8 mouse cellular contexts compared by ENCODE assay signal in genomic region chr17:17293932-17294534, GRCm38 (mm10).
DNase-seq lines count a peak whose midpoint lies in the region; ATAC-seq and TF ChIP-seq lines count a peak whose summit lies in the region.
"Not testable (repeated sequence)": the region's sequence is repeated elsewhere in the genome, so short reads cannot be mapped to it uniquely, and the experiment has no call there.

No protein-coding gene starts in this region.

- H3K9me3 ChIP-seq in forebrain, embryonic 10.5 days; heart, embryonic 15.5 days (replicated peaks); liver, embryonic 14.5 days (ENCODE audit: control insufficient read depth, low read length); neural tube, embryonic 11.5 days (ENCODE audit: control insufficient read depth, low read length); stomach, postnatal 0 days (ENCODE audit: control insufficient read depth, low read length): not testable (repeated sequence)

- peak; percentile 97 for ATAC-seq in heart, embryonic 15.5 days (replicated peaks; ENCODE audit: insufficient number of reproducible peaks, insufficient read depth, low FRiP score, low read depth)
- ATAC-seq in liver, embryonic 14.5 days (ENCODE audit: insufficient read depth) = peak; percentile 98
- ATAC-seq in neural tube, embryonic 11.5 days (ENCODE audit: insufficient read depth, low FRiP score, low TSS enrichment) = peak; percentile 97
- peak; percentile 99 for ATAC-seq in stomach, postnatal 0 days (ENCODE audit: low FRiP score, low TSS enrichment)

- H3K4me1 ChIP-seq in forebrain, embryonic 10.5 days; heart, embryonic 15.5 days (replicated peaks); liver, embryonic 14.5 days (replicated peaks; ENCODE audit: control insufficient read depth in 2 of 2, insufficient read depth in 2 of 2, low read length in 1 of 2); neural tube, embryonic 11.5 days (ENCODE audit: control insufficient read depth, insufficient read depth, low read length); stomach, postnatal 0 days (replicated peaks; ENCODE audit: control insufficient read depth, insufficient read depth): not testable (repeated sequence)

- not testable (repeated sequence) for H3K27me3 ChIP-seq in forebrain, embryonic 10.5 days (ENCODE audit: poor library complexity, severe bottlenecking); heart, embryonic 15.5 days; liver, embryonic 14.5 days (ENCODE audit: control insufficient read depth, insufficient read depth, low read length); neural tube, embryonic 11.5 days (ENCODE audit: control insufficient read depth, insufficient read depth, low read length); stomach, postnatal 0 days (ENCODE audit: control insufficient read depth, insufficient read depth, low read length)

- peak overlapping the region; percentile 55 for H3K4me2 ChIP-seq in heart, embryonic 15.5 days
- peak overlapping the region; percentile 65 for H3K4me2 ChIP-seq in liver, embryonic 14.5 days (ENCODE audit: low read depth)
- peak overlapping the region; percentile 25; the same call in 1 of the 2 replicates for H3K4me2 ChIP-seq in neural tube, embryonic 11.5 days (ENCODE audit: low read depth)
- peak overlapping the region; percentile 36 for H3K4me2 ChIP-seq in stomach, postnatal 0 days (replicated peaks; ENCODE audit: low read depth)

- not testable (repeated sequence) for TF ChIP-seq EP300 in liver, embryonic 14.5 days (IDR thresholded peaks at IDR 0.05; ENCODE audit: low read depth); stomach, postnatal 0 days (optimal IDR thresholded peaks at IDR 0.05)

- DNase-seq in CD8-positive naive resting alpha-beta T cell, adult 2 months (ENCODE audit: low read depth in 2 of 2, low spot score in 2 of 2) = peak; percentile 74
- peak; percentile 65 for DNase-seq in c-Kit-positive CD71-negative TER-119-negative erythroid progenitor cells, embryonic 14.5 days (ENCODE audit: low read depth)
- peak; percentile 72 for DNase-seq in forebrain, embryonic 10.5 days (ENCODE audit: extremely low spot score, low spot score)
- DNase-seq in kidney, postnatal 25 days = peak; percentile 89 to 95
- DNase-seq in liver, embryonic 14.5 days (ENCODE audit: low read depth in 3 of 3, low spot score in 3 of 3) = peak; percentile 72 to 78 (median 72)
- DNase-seq in neural tube, embryonic 11.5 days (ENCODE audit: low spot score) = peak; percentile 79
- DNase-seq in stomach, postnatal 0 days (ENCODE audit: low spot score) = peak; percentile 80

- H3K9ac ChIP-seq in heart, embryonic 15.5 days = peak overlapping the region; percentile 53
- peak overlapping the region; percentile 50; the same call in 1 of the 2 replicates for H3K9ac ChIP-seq in liver, embryonic 14.5 days (replicated peaks)
- H3K9ac ChIP-seq in neural tube, embryonic 11.5 days (ENCODE audit: low read length) = peak overlapping the region; percentile 37
- H3K9ac ChIP-seq in stomach, postnatal 0 days (ENCODE audit: low read length) = 0 out of 2 replicates have a peak overlapping the region, but pooled peaks have one; percentile 31

- not testable (repeated sequence) for H3K36me3 ChIP-seq in forebrain, embryonic 10.5 days (replicated peaks); heart, embryonic 15.5 days; liver, embryonic 14.5 days (replicated peaks; ENCODE audit: control insufficient read depth, insufficient read depth, low read depth); neural tube, embryonic 11.5 days (ENCODE audit: control insufficient read depth, insufficient read depth, low read length); stomach, postnatal 0 days (ENCODE audit: control insufficient read depth, insufficient read depth, low read length)

- TF ChIP-seq CTCF in liver, embryonic 14.5 days (IDR thresholded peaks at IDR 0.05; ENCODE audit: low read depth) = peak; percentile 17; the same call in 1 of the 2 replicates
- peak; percentile 41 for TF ChIP-seq CTCF in stomach, postnatal 0 days (IDR thresholded peaks at IDR 0.05; ENCODE audit: low read depth)

- peak overlapping the region; percentile 55 for H3K4me3 ChIP-seq in forebrain, embryonic 10.5 days
- H3K4me3 ChIP-seq in heart, embryonic 15.5 days = peak overlapping the region; percentile 65
- H3K4me3 ChIP-seq in liver, embryonic 14.5 days (ENCODE audit: insufficient read depth in 1 of 2, low read depth in 2 of 2, low read length in 2 of 2) = peak overlapping the region; percentile 59 to 89
- peak overlapping the region; percentile 39 for H3K4me3 ChIP-seq in neural tube, embryonic 11.5 days (ENCODE audit: low read depth, low read length)
- peak overlapping the region; percentile 43 for H3K4me3 ChIP-seq in stomach, postnatal 0 days (ENCODE audit: low read depth, low read length)

- H3K27ac ChIP-seq in forebrain, embryonic 10.5 days = peak overlapping the region; percentile 83
- peak overlapping the region; percentile 80 for H3K27ac ChIP-seq in heart, embryonic 15.5 days
- not testable (repeated sequence) for H3K27ac ChIP-seq in liver, embryonic 14.5 days; neural tube, embryonic 11.5 days (ENCODE audit: low read depth, low read length); stomach, postnatal 0 days (replicated peaks)

- under 1% methylated on average over 13 of the region's 13 CpGs for WGBS in forebrain, embryonic 10.5 days
- 0% methylated on average over 13 of the region's 13 CpGs for WGBS in heart, embryonic 15.5 days
- WGBS in liver, embryonic 14.5 days (ENCODE audit: insufficient replicate concordance) = under 1% methylated on average over 13 of the region's 13 CpGs
- WGBS in neural tube, embryonic 11.5 days = under 1% methylated on average over 13 of the region's 13 CpGs
- under 1% methylated on average over 13 of the region's 13 CpGs for WGBS in stomach, postnatal 0 days
